Mouse (Mus musculus) lung, adult 2 months (tissue): ENCODE results near the gene Ndufs7. TPM values are rescaled to one million over a fixed set of nuclear protein-coding genes. Genes with fewer than 3 reads are reported as not detected.
A peak's percentile ranks its signal among the peaks of the same experiment; 100 is the strongest.

Experiments used
- DNase-seq: peaks from one replicate; pipeline ENCODE4 v3.0.0; 2022
- H3K4me1 ChIP-seq: fragments of 200-500 bp; 2 replicates; pipeline ENCODE4 v1.6.1; 2011; ENCODE audit warnings: low read length; ENCODE audit not compliant: control insufficient read depth, insufficient read depth
- H3K4me3 ChIP-seq: fragments of 200-500 bp; replicated peaks from 2 replicates; pipeline ENCODE3; 2011; ENCODE audit warnings: low read depth, mild to moderate bottlenecking, control low read depth, low read length; ENCODE audit errors: extremely low read depth
- CTCF ChIP-seq: fragments of 200-500 bp; IDR thresholded peaks from 2 replicates; pipeline ENCODE4 v1.5.1; 2011; ENCODE audit warnings: mild to moderate bottlenecking, low read length, control low read depth; ENCODE audit not compliant: insufficient read depth
- POLR2A ChIP-seq: fragments of 200-500 bp; IDR thresholded peaks from 2 replicates; pipeline ENCODE4 v1.6.1; 2011; ENCODE audit warnings: low read depth, mild to moderate bottlenecking, control low read depth, low read length, borderline replicate concordance; ENCODE audit errors: extremely low read depth
- WGBS: fragments of 180-500 bp; shearing (Covaris S2); methylation state at CpG from one replicate; pipeline ENCODE4 v1.1.7; 2018; 5-methylcytosine and 5-hydroxymethylcytosine counted together
- polyA plus RNA-seq: library from polyadenylated mRNA; depleted of rRNA; stranded (reverse); fragments of >200 nt; gene quantifications from 2 replicates; pipeline ENCODE4 v1.2.3, GENCODE M21; 2012

Ndufs7 gene
- polyA plus RNA-seq, 1 experiment: 421 TPM

GRCm38 (mm10) chr10:80261585-80261968 lies 12.7 kb downstream of the Ndufs7 start:
- H3K4me3 ChIP-seq: peak overlapping the region; percentile 76
- peak; percentile 64; the same call in 1 of the 2 replicates for TF ChIP-seq POLR2A
- no peak for TF ChIP-seq CTCF
- WGBS: under 1% methylated on average over 14 of the region's 14 CpGs
- H3K4me1 ChIP-seq: peaks cover 7% of the 10 kb centered on the region
- peak; percentile 97 for DNase-seq

- DNase-seq: no peak
- 73% methylated on average over 12 of the region's 12 CpGs for WGBS
- Histone ChIP-seq H3K4me3 (no peak overlapping the region), H3K4me1 (peaks cover 7% of the 10 kb centered on the region)
- no peak for TF ChIP-seq CTCF
- no peak for TF ChIP-seq POLR2A
Observed at GRCm38 (mm10) chr10:80262169-80262568, 13.2 kb downstream of the Ndufs7 start.

- H3K4me3 ChIP-seq: no peak overlapping the region
- H3K4me1 ChIP-seq: peaks cover 10% of the 10 kb centered on the region
- WGBS: 88% methylated on average over 10 of the region's 10 CpGs
- no peak for DNase-seq
- TF ChIP-seq POLR2A: no peak
Observed at GRCm38 (mm10) chr10:80262776-80263365, 13.9 kb downstream of the Ndufs7 start.

- 1% methylated on average over 80 of the region's 81 CpGs for WGBS
- Histone ChIP-seq H3K4me3 (peak overlapping the region; percentile 76), H3K4me1 (peaks cover 12% of the 10 kb centered on the region)
- TF ChIP-seq CTCF: no peak
- TF ChIP-seq POLR2A: peak; percentile 67
- peak; percentile 95 for DNase-seq
Observed at GRCm38 (mm10) chr10:80264341-80265148, 15.6 kb downstream of the Ndufs7 start.

- TF ChIP-seq CTCF: no peak
- no peak for TF ChIP-seq POLR2A
- Histone ChIP-seq H3K4me1 (peaks cover 11% of the 10 kb centered on the region), H3K4me3 (peak overlapping the region; percentile 76)
- DNase-seq: no peak
- under 1% methylated on average over 18 of the region's 18 CpGs for WGBS
Observed at GRCm38 (mm10) chr10:80265149-80265486, 16.2 kb downstream of the Ndufs7 start.

GRCm38 (mm10) chr10:80270099-80270498 lies 21.2 kb downstream of the Ndufs7 start:
- Histone ChIP-seq H3K4me1 (peaks cover 19% of the 10 kb centered on the region), H3K4me3 (no peak overlapping the region)
- WGBS: 82% methylated on average over 2 of the region's 2 CpGs
- no peak for TF ChIP-seq POLR2A
- no peak for TF ChIP-seq CTCF
- no peak for DNase-seq

DNA sequence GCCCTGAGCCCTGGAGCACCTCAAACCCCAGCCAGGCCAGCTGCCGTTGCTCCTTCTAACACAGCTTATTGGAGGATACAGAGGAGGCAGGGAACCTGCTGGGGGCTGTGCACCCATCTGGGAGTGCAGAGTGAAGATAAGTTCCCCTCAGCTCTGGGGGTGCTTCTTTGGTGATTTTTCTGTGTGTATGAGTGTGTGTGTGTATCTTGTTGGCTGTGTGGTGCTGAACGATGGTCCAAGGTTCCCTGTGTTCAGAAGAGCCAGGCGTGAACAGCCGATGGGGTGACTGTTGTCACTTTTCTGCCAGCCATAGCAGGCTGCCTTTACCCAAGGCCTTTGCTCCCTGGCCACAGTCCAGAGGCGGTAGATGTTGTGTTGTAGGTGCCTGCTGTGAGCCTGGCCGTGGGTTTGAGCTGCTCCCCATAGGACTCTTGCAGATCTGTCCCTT lies 21.8 kb downstream of the Ndufs7 start:
- 49% methylated on average over 6 of the region's 6 CpGs for WGBS
- DNase-seq: no peak
- Histone ChIP-seq H3K4me3 (no peak overlapping the region), H3K4me1 (peaks cover 19% of the 10 kb centered on the region)
- TF ChIP-seq CTCF: no peak
- TF ChIP-seq POLR2A: no peak

DNA sequence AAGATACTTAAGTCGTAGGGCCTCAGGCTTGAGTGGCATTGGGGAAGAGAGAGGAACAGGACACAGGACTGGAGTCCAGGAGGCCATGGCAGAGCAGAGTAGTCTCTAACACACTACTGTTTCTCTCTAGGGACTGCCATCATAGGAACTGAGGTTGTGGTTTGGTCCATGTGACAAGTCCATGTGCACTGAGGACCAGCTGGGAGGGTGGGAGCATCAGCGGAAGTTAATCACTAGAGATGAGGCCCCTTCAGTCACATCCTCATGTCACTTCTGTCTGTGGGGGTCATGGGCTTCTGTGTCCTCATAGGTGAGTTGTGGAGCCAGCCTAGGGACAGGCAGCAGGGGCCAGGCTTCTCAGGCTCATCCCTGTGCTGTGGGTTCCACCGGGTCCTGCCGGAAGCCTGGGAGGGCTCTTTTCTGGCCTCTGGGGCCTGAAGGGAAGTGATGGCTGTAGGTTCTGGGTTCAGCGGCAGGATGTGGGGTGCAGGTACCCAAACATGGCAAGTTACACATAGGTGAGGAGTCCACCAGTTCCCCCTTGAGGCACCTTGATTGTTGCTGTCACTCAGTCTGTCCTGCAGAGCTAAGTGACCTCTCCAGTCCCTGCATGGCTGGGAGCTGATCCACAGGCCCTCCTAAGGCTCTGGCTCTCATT lies 22.4 kb downstream of the Ndufs7 start:
- DNase-seq: no peak
- H3K4me3 ChIP-seq: no peak overlapping the region
- WGBS: 60% methylated on average over 5 of the region's 5 CpGs
- H3K4me1 ChIP-seq: peaks cover 19% of the 10 kb centered on the region
- TF ChIP-seq CTCF (no peak), POLR2A (no peak)

DNA sequence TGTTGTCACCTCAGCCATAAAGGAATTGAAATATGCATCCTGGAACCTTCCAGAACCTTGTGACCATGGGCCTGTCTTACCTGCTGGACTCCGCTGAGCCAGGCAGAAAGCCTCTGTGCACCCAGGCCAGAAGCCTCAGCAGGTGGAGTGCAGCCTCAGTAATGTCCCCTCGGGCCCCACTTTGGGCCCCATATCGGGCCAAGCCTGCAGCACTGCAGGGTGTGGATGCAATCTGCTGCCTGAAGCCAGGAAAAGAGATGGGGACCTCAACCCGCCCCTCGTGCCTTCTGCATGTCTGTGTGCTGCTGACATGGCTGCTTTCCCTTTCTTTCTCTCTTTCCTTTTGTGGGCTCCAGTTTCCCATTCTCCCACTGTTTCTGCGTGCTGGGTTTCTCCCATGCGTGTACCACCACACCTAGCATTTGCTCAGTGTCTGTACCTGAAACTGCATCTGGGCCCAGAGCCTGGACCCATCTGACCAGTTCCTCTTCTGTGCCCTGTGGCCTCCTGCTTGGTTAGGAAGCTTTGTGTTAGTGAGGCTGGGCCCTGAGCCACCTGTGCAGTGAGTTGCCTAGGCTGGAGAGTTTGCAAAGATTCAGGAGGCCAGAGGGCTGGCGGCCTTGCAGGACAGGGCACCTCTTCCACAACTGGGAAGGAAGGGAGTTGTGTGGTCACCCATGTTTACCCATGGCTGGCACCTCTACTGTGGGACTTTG lies 23.1 kb downstream of the Ndufs7 start:
- TF ChIP-seq CTCF: no peak
- DNase-seq: no peak
- Histone ChIP-seq H3K4me3 (no peak overlapping the region), H3K4me1 (peaks cover 19% of the 10 kb centered on the region)
- 65% methylated on average over 8 of the region's 8 CpGs for WGBS
